Mouse (Mus musculus) hindbrain, embryonic 16.5 days (tissue): ENCODE measurements at regions not wholly inside any gene's neighbourhood (a gene's known extent, or its start where the extent isn't known, plus 50 kb on each side); places are given as distances from the start of the nearest gene placed in this dataset.

Source experiments
- ATAC-seq: fragments of 200-750 bp; cut with Nextera tagmentation; 2 replicates; pipeline ENCODE4 v1.8.0; 2017; ENCODE audit warnings: moderate TSS enrichment, moderate library complexity
- H3K27ac ChIP-seq: fragments of 300-500 bp; sonication (generic); 2 replicates; pipeline ENCODE4 v1.5.1; 2014; ENCODE audit warnings: low read depth, mild to moderate bottlenecking, control low read depth, low read length, moderate library complexity
- H3K27me3 ChIP-seq: fragments of 300-500 bp; sonication (generic); replicated peaks from 2 replicates; pipeline ENCODE4 v1.6.1; 2014; ENCODE audit warnings: low read length; ENCODE audit not compliant: control insufficient read depth, insufficient read depth
- H3K36me3 ChIP-seq: fragments of 300-500 bp; sonication (generic); 2 replicates; pipeline ENCODE4 v1.6.1; 2014; ENCODE audit warnings: mild to moderate bottlenecking, low read length, moderate library complexity, mixed read lengths; ENCODE audit not compliant: control insufficient read depth, insufficient read depth
- H3K4me1 ChIP-seq: fragments of 300-500 bp; sonication (generic); 2 replicates; pipeline ENCODE4 v1.6.1; 2014; ENCODE audit warnings: low read depth, low read length; ENCODE audit not compliant: control insufficient read depth, insufficient read depth
- H3K4me2 ChIP-seq: fragments of 300-500 bp; sonication (generic); 2 replicates; pipeline ENCODE4 v1.6.1; 2014; ENCODE audit warnings: mild to moderate bottlenecking, low read length, control low read depth, moderate library complexity
- H3K4me3 ChIP-seq: fragments of 300-500 bp; sonication (generic); 2 replicates; pipeline ENCODE4 v1.5.1; 2014; ENCODE audit warnings: mild to moderate bottlenecking, low read length, control low read depth, moderate library complexity
- H3K9ac ChIP-seq: fragments of 300-500 bp; sonication (generic); 2 replicates; pipeline ENCODE4 v1.6.1; 2014; ENCODE audit warnings: low read depth, mild to moderate bottlenecking, control low read depth, low read length, moderate library complexity
- H3K9me3 ChIP-seq: fragments of 300-500 bp; sonication (generic); 2 replicates; pipeline ENCODE4 v1.6.1; 2014; ENCODE audit warnings: mild to moderate bottlenecking, low read length, moderate library complexity; ENCODE audit not compliant: control insufficient read depth
- WGBS: fragments of 180-500 bp; shearing (Covaris S2); extraction: QIAGEN DNeasy Blood & Tissue Kit; methylation state at CpG from one replicate; pipeline ENCODE4 v1.1.7; 2014; 5-methylcytosine and 5-hydroxymethylcytosine counted together

GRCm38 (mm10) chr5:100309807-100310165, 106.2 kb downstream of the Sec31a start:
- Histone ChIP-seq H3K9ac (no peak overlapping the region), H3K4me2 (no peak overlapping the region), H3K27me3 (no peaks in the 10 kb centered on the region), H3K4me3 (no peak overlapping the region), H3K27ac (no peak overlapping the region), H3K36me3 (no peaks in the 10 kb centered on the region), H3K4me1 (no peaks in the 10 kb centered on the region), H3K9me3 (no peaks in the 10 kb centered on the region)
- WGBS = 83% methylated on average over 2 of the region's 2 CpGs
- ATAC-seq = peak; percentile 42; the same call in 1 of the 2 replicates

- Histone ChIP-seq H3K27me3 (no peaks in the 10 kb centered on the region), H3K36me3 (no peaks in the 10 kb centered on the region), H3K4me2 (no peak overlapping the region), H3K9ac (no peak overlapping the region), H3K27ac (no peak overlapping the region), H3K4me3 (no peak overlapping the region), H3K9me3 (no peaks in the 10 kb centered on the region), H3K4me1 (no peaks in the 10 kb centered on the region)
- ATAC-seq = 0 out of 2 replicates have a peak, but pooled peaks have one; percentile 20
- whole genome bisulfite sequencing = 59% methylated on average over 17 of the region's 17 CpGs
Measured at GRCm38 (mm10) chr5:100309071-100309806, 106.8 kb downstream of the Sec31a start.

GRCm38 (mm10) chr5:100304403-100304802, 111.6 kb downstream of the Sec31a start:
- H3K4me1 ChIP-seq = no peaks in the 10 kb centered on the region
- no peak overlapping the region for H3K4me3 ChIP-seq
- no peak overlapping the region for H3K27ac ChIP-seq
- H3K9ac ChIP-seq = no peak overlapping the region
- H3K9me3 ChIP-seq = no peaks in the 10 kb centered on the region
- no peaks in the 10 kb centered on the region for H3K27me3 ChIP-seq
- 75% methylated on average over 3 of the region's 3 CpGs for WGBS
- peak; percentile 70 for ATAC-seq
- no peaks in the 10 kb centered on the region for H3K36me3 ChIP-seq
- H3K4me2 ChIP-seq = no peak overlapping the region

DNA sequence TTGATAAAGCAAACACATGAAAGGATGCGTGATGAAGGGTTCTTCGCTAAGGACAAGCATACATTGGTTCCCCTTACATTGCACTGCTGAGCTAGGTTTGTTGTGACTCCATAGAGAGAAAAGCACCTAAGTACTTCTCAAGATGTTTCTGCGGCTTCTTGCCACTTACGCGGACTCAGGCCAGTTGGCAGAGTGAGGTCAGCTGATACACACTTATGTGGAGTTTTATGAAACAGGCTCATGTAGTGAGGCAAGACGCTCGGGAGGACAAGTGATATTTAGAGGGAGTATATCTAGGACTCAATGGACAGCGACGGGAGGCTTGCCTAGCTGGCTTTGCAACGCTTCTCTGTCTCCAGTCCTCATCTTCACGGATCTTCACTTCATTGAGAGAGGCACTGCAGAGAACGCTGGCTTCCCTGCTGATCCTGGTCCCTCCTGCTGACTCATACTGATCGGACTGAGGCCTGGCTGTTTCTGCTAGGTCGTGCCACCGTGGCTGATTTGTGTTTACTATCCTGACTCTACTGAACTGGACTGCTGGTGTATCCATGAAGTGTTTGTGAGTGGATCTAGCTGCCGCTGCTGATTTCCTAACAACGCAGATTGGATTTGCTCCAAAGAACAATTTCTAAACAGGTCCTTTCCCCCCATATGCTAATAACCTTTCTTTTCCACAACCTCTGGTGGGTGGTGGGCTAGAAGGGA, 113.8 kb downstream of the Sec31a start:
- no peaks in the 10 kb centered on the region for H3K36me3 ChIP-seq
- H3K27ac ChIP-seq = no peak overlapping the region
- 74% methylated on average over 17 of the region's 17 CpGs for WGBS
- H3K4me2 ChIP-seq = no peak overlapping the region
- H3K9ac ChIP-seq = no peak overlapping the region
- H3K27me3 ChIP-seq = no peaks in the 10 kb centered on the region
- no peak overlapping the region for H3K4me3 ChIP-seq
- H3K4me1 ChIP-seq = no peaks in the 10 kb centered on the region
- no peaks in the 10 kb centered on the region for H3K9me3 ChIP-seq
- no peak for ATAC-seq

DNA sequence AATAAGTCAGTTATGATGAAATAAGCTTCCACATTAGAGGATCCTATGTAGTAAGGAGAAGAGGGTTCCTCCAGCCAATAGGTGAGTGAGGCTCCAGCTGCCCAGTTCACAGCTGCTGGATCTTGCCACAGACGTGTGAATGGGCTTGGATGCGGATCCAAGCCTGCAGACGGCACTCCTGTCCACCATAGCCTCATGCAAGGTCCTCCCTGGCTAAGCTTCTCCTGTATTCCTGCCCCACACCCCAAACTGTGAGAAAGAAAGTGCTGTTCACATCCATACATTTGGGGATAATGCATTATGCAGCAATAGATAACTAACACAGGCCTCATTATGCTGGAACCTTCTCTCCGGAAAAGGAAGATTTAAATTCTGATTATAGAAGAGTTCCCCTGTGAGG, 116.9 kb downstream of the Sec31a start:
- H3K9ac ChIP-seq = no peak overlapping the region
- no peak for ATAC-seq
- H3K4me3 ChIP-seq = no peak overlapping the region
- 95% methylated on average over 4 of the region's 4 CpGs for WGBS
- no peak overlapping the region for H3K27ac ChIP-seq
- no peaks in the 10 kb centered on the region for H3K36me3 ChIP-seq
- no peaks in the 10 kb centered on the region for H3K4me1 ChIP-seq
- H3K4me2 ChIP-seq = no peak overlapping the region
- no peaks in the 10 kb centered on the region for H3K9me3 ChIP-seq
- no peaks in the 10 kb centered on the region for H3K27me3 ChIP-seq

DNA sequence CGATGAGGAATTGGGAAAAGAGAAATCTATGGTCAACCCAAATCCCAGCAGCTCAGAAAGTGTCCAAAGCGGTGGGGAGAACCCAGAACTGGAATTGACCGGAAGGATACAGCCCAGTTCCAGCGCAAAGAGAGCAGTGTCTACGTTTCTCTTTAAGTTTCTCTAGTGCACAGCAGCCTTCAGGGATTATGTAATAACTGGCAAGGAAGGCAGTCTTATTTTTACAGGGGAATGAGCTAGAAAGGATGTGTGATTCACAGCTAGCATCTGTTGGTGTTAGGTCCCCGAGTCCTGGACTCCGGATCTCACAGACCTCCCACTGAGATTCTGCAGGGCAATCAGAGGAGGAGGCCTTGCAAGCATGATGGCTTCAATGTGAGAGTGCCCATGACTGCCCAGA, 121.8 kb downstream of the Sec31a start:
- no peak overlapping the region for H3K4me2 ChIP-seq
- no peaks in the 10 kb centered on the region for H3K9me3 ChIP-seq
- no peak overlapping the region for H3K9ac ChIP-seq
- whole genome bisulfite sequencing = 85% methylated on average over 7 of the region's 7 CpGs
- H3K27me3 ChIP-seq = no peaks in the 10 kb centered on the region
- H3K27ac ChIP-seq = no peak overlapping the region
- no peak for ATAC-seq
- H3K4me3 ChIP-seq = no peak overlapping the region
- H3K4me1 ChIP-seq = no peaks in the 10 kb centered on the region
- no peaks in the 10 kb centered on the region for H3K36me3 ChIP-seq

- WGBS = 86% methylated on average over 4 of the region's 4 CpGs
- H3K4me1 ChIP-seq = no peaks in the 10 kb centered on the region
Measured at GRCm38 (mm10) chr5:100280215-100280614, 120.6 kb upstream of the Tmem150c start.

GRCm38 (mm10) chr5:100279474-100279873, 119.9 kb upstream of the Tmem150c start:
- H3K36me3 ChIP-seq = no peaks in the 10 kb centered on the region
- no peak overlapping the region for H3K4me3 ChIP-seq
- H3K27me3 ChIP-seq = no peaks in the 10 kb centered on the region
- H3K9ac ChIP-seq = no peak overlapping the region
- no peaks in the 10 kb centered on the region for H3K4me1 ChIP-seq
- H3K4me2 ChIP-seq = no peak overlapping the region
- ATAC-seq = no peak
- WGBS = 88% methylated on average over 8 of the region's 8 CpGs
- 0 out of 2 replicates have a peak, but pooled peaks cover 4% of the 10 kb centered on the region for H3K9me3 ChIP-seq
- no peak overlapping the region for H3K27ac ChIP-seq

More at GRCm38 (mm10) chr5:100280215-100280614, 120.6 kb upstream of the Tmem150c start:
- no peaks in the 10 kb centered on the region for H3K36me3 ChIP-seq
- no peak overlapping the region for H3K4me2 ChIP-seq
- no peak overlapping the region for H3K4me3 ChIP-seq
- 0 out of 2 replicates have a peak, but pooled peaks cover 4% of the 10 kb centered on the region for H3K9me3 ChIP-seq
- no peak overlapping the region for H3K9ac ChIP-seq
- H3K27ac ChIP-seq = no peak overlapping the region
- H3K27me3 ChIP-seq = no peaks in the 10 kb centered on the region
- ATAC-seq = no peak

DNA sequence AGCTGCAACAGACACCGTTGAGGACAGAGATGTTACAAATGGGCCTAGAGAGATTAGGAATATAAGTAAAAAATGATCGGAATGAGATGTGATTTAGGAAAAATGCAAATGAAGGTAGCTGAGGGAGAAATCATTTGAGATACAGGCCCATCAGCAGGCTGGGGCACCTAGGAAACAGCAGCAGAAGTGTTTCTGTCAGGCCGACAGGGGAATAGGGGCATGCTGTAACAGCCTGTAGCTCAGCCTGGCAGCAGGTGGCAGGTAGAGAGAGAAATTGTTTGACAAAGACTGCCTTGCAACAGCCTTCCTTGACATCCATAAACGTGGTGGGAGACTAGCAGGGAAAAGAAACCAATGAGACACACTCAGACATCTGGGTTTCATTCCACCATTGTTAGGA, 115.1 kb upstream of the Tmem150c start:
- Histone ChIP-seq H3K27ac (0 out of 2 replicates have a peak overlapping the region, but pooled peaks have one; percentile 0), H3K4me3 (no peak overlapping the region), H3K27me3 (no peaks in the 10 kb centered on the region), H3K36me3 (no peaks in the 10 kb centered on the region), H3K9me3 (no peaks in the 10 kb centered on the region), H3K4me1 (no peaks in the 10 kb centered on the region), H3K9ac (no peak overlapping the region), H3K4me2 (no peak overlapping the region)
- WGBS = 52% methylated on average over 4 of the region's 4 CpGs
- ATAC-seq = peak; percentile 58
